Mouse (Mus musculus): ENCODE data around the gene Tmem223.

GRCm38 (mm10) chr19:8755652-8756051, 15.1 kb upstream of the Tmem223 start:
- TF ChIP-seq CTCF (conservative IDR thresholded peaks at IDR 0.05; ENCODE audit: low read length) (no peak), POU5F1 (IDR thresholded peaks at IDR 0.05; ENCODE audit: borderline replicate concordance, low read length) (no peak), NANOG (IDR thresholded peaks at IDR 0.05; ENCODE audit: borderline replicate concordance, low read length) (no peak)
